Mouse (Mus musculus) erythroblast, embryonic 14.5 days (primary cell): ENCODE data around the gene Ccdc148.

Experiments
- GATA1 ChIP-seq: IDR thresholded peaks from 2 replicates; pipeline ENCODE4 v1.6.1; 2012; ENCODE audit warnings: low read length, inconsistent platforms, mixed read lengths
- TAL1 ChIP-seq: IDR thresholded peaks from 3 replicates; pipeline ENCODE4 v1.6.1; 2012; ENCODE audit warnings: low read length, inconsistent platforms, mixed read lengths

DNA sequence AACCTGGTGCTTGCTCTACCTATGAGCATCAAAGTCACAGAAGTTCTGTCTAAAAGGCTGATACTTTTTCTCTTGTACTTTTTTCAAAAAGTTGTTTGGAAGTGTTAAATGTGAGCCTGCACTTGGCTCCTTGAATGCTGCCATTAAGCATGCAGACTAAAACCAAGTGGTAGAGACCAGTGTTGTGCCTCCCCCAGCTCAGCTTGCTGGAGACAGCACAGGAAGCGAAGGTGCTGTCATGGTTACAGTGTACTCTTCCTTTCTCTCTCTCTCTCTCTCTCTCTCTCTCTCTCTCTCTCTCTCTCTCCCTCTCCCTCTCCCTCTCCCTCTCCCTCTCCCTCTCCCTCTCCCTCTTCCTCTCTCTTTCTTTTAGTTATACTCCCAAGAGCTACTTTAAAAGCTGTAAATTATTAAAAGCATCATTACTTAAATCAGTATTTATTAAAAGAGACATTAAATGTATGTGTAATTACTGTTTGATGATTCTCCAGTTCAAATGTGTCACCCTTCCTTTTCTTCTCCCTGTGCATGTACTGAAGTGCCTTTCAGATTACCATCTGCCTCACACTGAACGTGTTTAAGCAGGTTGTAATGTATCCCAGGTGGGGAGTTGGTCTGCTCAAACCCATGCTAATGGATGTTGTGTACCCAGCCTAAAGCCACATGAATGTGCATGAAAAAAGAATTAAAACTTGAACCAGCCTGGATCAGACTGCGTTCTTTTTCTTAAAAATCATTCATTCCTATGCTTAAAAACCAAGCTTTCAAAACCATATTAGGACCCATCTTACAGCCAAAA is 43.3 kb upstream of the Ccdc148 start:
- TF ChIP-seq TAL1, result no peak
- no peak for TF ChIP-seq GATA1
